Mouse (Mus musculus) c-Kit-negative CD71-positive TER-119-positive erythroid progenitor cells, embryonic 14.5 days (primary cell): ENCODE data around the gene Padi3.
A peak's percentile ranks its signal among the peaks of the same experiment; 100 is the strongest.

Experiments used
- DNase-seq: peaks from one replicate; pipeline ENCODE4 v3.0.0-alpha.2; 2013; ENCODE audit warnings: low read depth, low spot score

Gene Padi3

GRCm38 (mm10) chr4:140815996-140816917 is 5.8 kb upstream of the Padi3 start:
- DNase-seq: peak; percentile 58

GRCm38 (mm10) chr4:140815496-140815895 is 5.0 kb upstream of the Padi3 start:
- no peak for DNase-seq

- no peak for DNase-seq
Observed at GRCm38 (mm10) chr4:140814241-140815225, 4.1 kb upstream of the Padi3 start.

GRCm38 (mm10) chr4:140813358-140814185 is 3.1 kb upstream of the Padi3 start:
- no peak for DNase-seq

GRCm38 (mm10) chr4:140812609-140813008 is 2.2 kb upstream of the Padi3 start:
- no peak for DNase-seq

- DNase-seq: no peak
Observed at GRCm38 (mm10) chr4:140812191-140812590, 1.7 kb upstream of the Padi3 start.

- DNase-seq: no peak
Observed at GRCm38 (mm10) chr4:140809118-140809517, 1.3 kb downstream of the Padi3 start.

GRCm38 (mm10) chr4:140804601-140805000 is 5.8 kb downstream of the Padi3 start:
- no peak for DNase-seq

GRCm38 (mm10) chr4:140801364-140801763 is 9.1 kb downstream of the Padi3 start:
- no peak for DNase-seq

- DNase-seq: no peak
Observed at GRCm38 (mm10) chr4:140796786-140797185, 13.7 kb downstream of the Padi3 start.

- DNase-seq: no peak
Observed at GRCm38 (mm10) chr4:140794678-140795077, 15.8 kb downstream of the Padi3 start.

GRCm38 (mm10) chr4:140793795-140794194 is 16.7 kb downstream of the Padi3 start:
- DNase-seq: no peak

GRCm38 (mm10) chr4:140792584-140792983 is 17.9 kb downstream of the Padi3 start:
- DNase-seq: no peak

- no peak for DNase-seq
Observed at GRCm38 (mm10) chr4:140791071-140791470, 19.4 kb downstream of the Padi3 start.

- DNase-seq: no peak
Observed at GRCm38 (mm10) chr4:140789983-140790382, 20.5 kb downstream of the Padi3 start.

- DNase-seq: peak; percentile 59
Observed at GRCm38 (mm10) chr4:140788983-140789382, 21.5 kb downstream of the Padi3 start.

GRCm38 (mm10) chr4:140788264-140788663 is 22.2 kb downstream of the Padi3 start:
- no peak for DNase-seq

- DNase-seq: no peak
Observed at GRCm38 (mm10) chr4:140787414-140787813, 23.0 kb downstream of the Padi3 start.

- no peak for DNase-seq
Observed at GRCm38 (mm10) chr4:140785217-140785616, 25.2 kb downstream of the Padi3 start.

- no peak for DNase-seq
Observed at GRCm38 (mm10) chr4:140784292-140784945, 26.0 kb downstream of the Padi3 start.

- no peak for DNase-seq
Observed at GRCm38 (mm10) chr4:140782821-140783220, 27.6 kb downstream of the Padi3 start.
